10 mouse cellular contexts compared by ENCODE assay signal in genomic region chr13:5869433-5869832, GRCm38 (mm10). TPM values are rescaled to one million over a fixed set of nuclear protein-coding genes. Genes with fewer than 3 reads are reported as not detected.
DNase-seq lines count a peak whose midpoint lies in the region; ATAC-seq and TF ChIP-seq lines count a peak whose summit lies in the region.
"Had no signal": no experiment of that assay in that cellular context is flagged by ENCODE, and none has a peak within 500 bp of the region (broad histone marks: within the 10 kb centered on the region; RNA-seq: fewer than 3 reads in every experiment).

No protein-coding gene starts in this region.

- no peak overlapping the region for H3K4me3 ChIP-seq in hindbrain, postnatal 0 days (ENCODE audit: low read length)
- H3K4me3 ChIP-seq in hindbrain, embryonic 11.5 days (ENCODE audit: low read depth, low read length): no peak overlapping the region
- H3K4me3 ChIP-seq in C2C12 (ENCODE audit: insufficient read depth, poor library complexity, severe bottlenecking): no peak overlapping the region
- H3K4me3 ChIP-seq in cortical plate, adult 2 months (ENCODE audit: insufficient read depth, low read length): no peak overlapping the region
- H3K4me3 ChIP-seq in intestine, embryonic 16.5 days (ENCODE audit: low read length): no peak overlapping the region
- H3K4me3 ChIP-seq: liver, embryonic 12.5 days had no signal

- H3ac ChIP-seq in C2C12 (ENCODE audit: control insufficient read depth, insufficient read length, low read depth): no peak overlapping the region

- H3K27me3 ChIP-seq in hindbrain, postnatal 0 days (ENCODE audit: insufficient read depth, low read length): no peaks in the 10 kb centered on the region
- no peaks in the 10 kb centered on the region for H3K27me3 ChIP-seq in hindbrain, embryonic 11.5 days (ENCODE audit: control insufficient read depth, insufficient read depth, low read length)
- no peaks in the 10 kb centered on the region for H3K27me3 ChIP-seq in C2C12 (ENCODE audit: control insufficient read depth, insufficient read depth, insufficient read length)
- no peaks in the 10 kb centered on the region for H3K27me3 ChIP-seq in intestine, embryonic 16.5 days (replicated peaks; ENCODE audit: control insufficient read depth, insufficient read depth, low read length)
- H3K27me3 ChIP-seq: liver, embryonic 12.5 days had no signal

- H3K27ac ChIP-seq in hindbrain, postnatal 0 days: peak overlapping the region; percentile 26; the same call in 1 of the 2 replicates
- H3K27ac ChIP-seq in hindbrain, embryonic 11.5 days (ENCODE audit: low read depth, low read length): no peak overlapping the region
- H3K27ac ChIP-seq in cortical plate, adult 2 months (ENCODE audit: insufficient read depth, low read length): peak overlapping the region; percentile 67
- peak overlapping the region; percentile 47; the same call in 1 of the 2 replicates for H3K27ac ChIP-seq in intestine, embryonic 16.5 days (ENCODE audit: low read length)
- H3K27ac ChIP-seq: liver, embryonic 12.5 days had no signal

- 43% methylated on average over 5 of the region's 5 CpGs for WGBS in hindbrain, postnatal 0 days
- WGBS in hindbrain, embryonic 11.5 days: 55% methylated on average over 5 of the region's 5 CpGs
- 53% methylated on average over 5 of the region's 5 CpGs for WGBS in intestine, embryonic 16.5 days

- peaks cover 37% of the 10 kb centered on the region for H3K79me3 ChIP-seq in C2C12 (ENCODE audit: low read depth)

- peaks cover 53% of the 10 kb centered on the region for H3K79me2 ChIP-seq in C2C12 (ENCODE audit: control insufficient read depth, insufficient read depth)

- DNase-seq in hindbrain, postnatal 0 days (ENCODE audit: low spot score): peak; percentile 16
- no peak for DNase-seq in hindbrain, embryonic 11.5 days (ENCODE audit: low spot score)
- DNase-seq in retina, postnatal 1 day: no peak
- DNase-seq in left cerebral cortex, adult 8-10 months (ENCODE audit: low spot score in 2 of 2): no peak
- DNase-seq: cerebellum, postnatal 36 days; right cerebral cortex, adult 18-20 months had no signal

- H3K36me3 ChIP-seq in hindbrain, postnatal 0 days (ENCODE audit: insufficient read depth, low read length): peaks cover 27% of the 10 kb centered on the region; the same call in 1 of the 2 replicates
- peaks cover 13% of the 10 kb centered on the region; the same call in 1 of the 2 replicates for H3K36me3 ChIP-seq in hindbrain, embryonic 11.5 days (ENCODE audit: control insufficient read depth, insufficient read depth, low read length)
- H3K36me3 ChIP-seq in C2C12 (ENCODE audit: control insufficient read depth, insufficient read depth): peaks cover 57% of the 10 kb centered on the region
- peaks cover 27% of the 10 kb centered on the region for H3K36me3 ChIP-seq in intestine, embryonic 16.5 days (ENCODE audit: control insufficient read depth, insufficient read depth, low read length)

- no peak overlapping the region for H3K9ac ChIP-seq in hindbrain, postnatal 0 days (replicated peaks; ENCODE audit: low read length)
- no peak overlapping the region for H3K9ac ChIP-seq in hindbrain, embryonic 11.5 days (ENCODE audit: low read depth, low read length)
- no peak overlapping the region for H3K9ac ChIP-seq in intestine, embryonic 16.5 days (ENCODE audit: low read depth, low read length)
- H3K9ac ChIP-seq: liver, embryonic 12.5 days had no signal

- no peak overlapping the region for H3K4me2 ChIP-seq in hindbrain, postnatal 0 days (ENCODE audit: low read depth, low read length)
- H3K4me2 ChIP-seq in hindbrain, embryonic 11.5 days (replicated peaks; ENCODE audit: low read depth, low read length): no peak overlapping the region
- no peak overlapping the region for H3K4me2 ChIP-seq in intestine, embryonic 16.5 days (ENCODE audit: low read depth, low read length)
- H3K4me2 ChIP-seq: liver, embryonic 12.5 days had no signal

- ATAC-seq in hindbrain, postnatal 0 days: no peak
- no peak for ATAC-seq in hindbrain, embryonic 11.5 days (ENCODE audit: low FRiP score)
- no peak for ATAC-seq in intestine, embryonic 16.5 days
- ATAC-seq: liver, embryonic 12.5 days had no signal

- no peaks in the 10 kb centered on the region for H3K9me3 ChIP-seq in hindbrain, postnatal 0 days (ENCODE audit: low read length)
- no peaks in the 10 kb centered on the region for H3K9me3 ChIP-seq in hindbrain, embryonic 11.5 days (ENCODE audit: control insufficient read depth, low read length)
- H3K9me3 ChIP-seq in intestine, embryonic 16.5 days (ENCODE audit: control insufficient read depth, low read length): no peaks in the 10 kb centered on the region
- H3K9me3 ChIP-seq: liver, embryonic 12.5 days had no signal

- TF ChIP-seq POLR2A in cortical plate, adult 2 months (IDR thresholded peaks at IDR 0.05; ENCODE audit: extremely low read depth, insufficient read depth, low read length): no peak

- TF ChIP-seq CTCF in hindbrain, postnatal 0 days (IDR thresholded peaks at IDR 0.05; ENCODE audit: low read depth): no peak
- no peak for TF ChIP-seq CTCF in C2C12 (IDR thresholded peaks at IDR 0.05; ENCODE audit: control insufficient read depth, insufficient read depth, insufficient read length)
- TF ChIP-seq CTCF in cortical plate, adult 2 months (IDR thresholded peaks at IDR 0.05; ENCODE audit: extremely low read depth, insufficient read depth, low read length): no peak

- peaks cover 8% of the 10 kb centered on the region; the same call in 1 of the 2 replicates for H3K4me1 ChIP-seq in hindbrain, postnatal 0 days (ENCODE audit: insufficient read depth, low read length)
- H3K4me1 ChIP-seq in hindbrain, embryonic 11.5 days (replicated peaks; ENCODE audit: control insufficient read depth, insufficient read depth, low read length): 0 out of 2 replicates have a peak, but pooled peaks cover 4% of the 10 kb centered on the region
- H3K4me1 ChIP-seq in cortical plate, adult 2 months (ENCODE audit: control insufficient read depth, insufficient read depth, low read length): peaks cover 9% of the 10 kb centered on the region; the same call in 1 of the 2 replicates
- peaks cover 27% of the 10 kb centered on the region for H3K4me1 ChIP-seq in intestine, embryonic 16.5 days (ENCODE audit: control insufficient read depth, insufficient read depth, low read length)

TF ChIP-seq in C2C12, 6 proteins besides CTCF, POLR2A, EP300 and RAD21:
- TF ChIP-seq MAX (IDR thresholded peaks at IDR 0.05): no peak
- TF ChIP-seq CEBPB (IDR thresholded peaks at IDR 0.05; ENCODE audit: low read depth): no peak
- no peak for TF ChIP-seq USF1 (IDR thresholded peaks at IDR 0.05; ENCODE audit: low read depth)
- TF ChIP-seq MYOD1 (IDR thresholded peaks at IDR 0.05; ENCODE audit: control insufficient read depth, insufficient read length, low read depth): peak; percentile 16

RNA-seq across cellular contexts. Expression of gene Klf6, which starts 8.2 kb away (rescaled TPM):
- 41.6 and 53.1 TPM in 2 replicates for total RNA-seq in hindbrain, postnatal 0 days (2014; rRNA removed)
- 99.6 and 104 TPM in 2 replicates for polyA plus RNA-seq in hindbrain, postnatal 0 days (2015; fragmentation: Nextera tagmentation; extraction: Ambion mirVana)
- polyA plus RNA-seq in hindbrain, embryonic 11.5 days (2014; fragmentation: Nextera tagmentation; extraction: Ambion mirVana): 74.1 and 77.9 TPM in 2 replicates
- polyA plus RNA-seq in C2C12 (2012; fragmentation: generic; extraction: Trizol): 21.8 TPM
- 25.7 and 27.5 TPM in 2 replicates for polyA plus RNA-seq in cortical plate, adult 2 months (2012; rRNA removed)
- 66.9 and 71.5 TPM in 2 replicates for polyA plus RNA-seq in intestine, embryonic 16.5 days (2015; fragmentation: Nextera tagmentation; extraction: Ambion mirVana)
- 10 to 100 TPM; 50.2 to 54.2 (median 51.2) TPM for total RNA-seq in left cerebral cortex, adult 8-10 months (2022)
